Mouse (Mus musculus) bone marrow, adult 2 months (tissue): ENCODE measurements around the gene Ppm1g.

Source experiments
- CTCF ChIP-seq: fragments of 200-500 bp; IDR thresholded peaks from 2 replicates; pipeline ENCODE4 v1.5.1; 2011; ENCODE audit warnings: low read length, control low read depth; ENCODE audit not compliant: control insufficient read depth, insufficient read depth
- POLR2A ChIP-seq: fragments of 200-500 bp; IDR thresholded peaks from 2 replicates; pipeline ENCODE4 v1.6.1; 2011; ENCODE audit warnings: low read depth, mild to moderate bottlenecking, control low read depth, low read length, borderline replicate concordance; ENCODE audit not compliant: control insufficient read depth

- TF ChIP-seq CTCF = no peak
- TF ChIP-seq POLR2A = no peak
Measured at GRCm38 (mm10) chr5:31254901-31255300, 34.4 kb upstream of the Ppm1g start.
